Mouse (Mus musculus): ENCODE measurements at regions not wholly inside any gene's neighbourhood (a gene's known extent, or its start where the extent isn't known, plus 50 kb on each side); places are given as distances from the start of the nearest gene placed in this dataset.

DNA sequence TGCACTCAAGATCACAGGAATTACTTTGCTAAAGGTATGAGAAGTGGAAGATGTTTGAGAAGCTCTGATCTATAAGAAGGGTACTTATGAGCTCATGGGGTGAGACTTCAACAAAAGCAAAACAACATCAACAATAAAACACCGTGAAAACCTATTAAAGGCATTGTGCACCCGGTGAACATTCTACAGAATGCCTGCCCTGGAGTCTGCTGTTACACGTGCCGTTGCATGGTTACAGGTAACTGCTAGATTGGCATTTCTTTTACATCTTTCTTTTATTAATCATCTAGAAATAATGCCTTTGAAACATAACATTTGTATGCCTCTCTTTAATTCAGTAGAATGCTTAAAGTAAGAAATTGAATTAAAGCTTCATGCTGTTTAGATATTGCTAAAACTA is 661.0 kb downstream of the Pcdh18 start:
- DNase-seq: no peak

DNA sequence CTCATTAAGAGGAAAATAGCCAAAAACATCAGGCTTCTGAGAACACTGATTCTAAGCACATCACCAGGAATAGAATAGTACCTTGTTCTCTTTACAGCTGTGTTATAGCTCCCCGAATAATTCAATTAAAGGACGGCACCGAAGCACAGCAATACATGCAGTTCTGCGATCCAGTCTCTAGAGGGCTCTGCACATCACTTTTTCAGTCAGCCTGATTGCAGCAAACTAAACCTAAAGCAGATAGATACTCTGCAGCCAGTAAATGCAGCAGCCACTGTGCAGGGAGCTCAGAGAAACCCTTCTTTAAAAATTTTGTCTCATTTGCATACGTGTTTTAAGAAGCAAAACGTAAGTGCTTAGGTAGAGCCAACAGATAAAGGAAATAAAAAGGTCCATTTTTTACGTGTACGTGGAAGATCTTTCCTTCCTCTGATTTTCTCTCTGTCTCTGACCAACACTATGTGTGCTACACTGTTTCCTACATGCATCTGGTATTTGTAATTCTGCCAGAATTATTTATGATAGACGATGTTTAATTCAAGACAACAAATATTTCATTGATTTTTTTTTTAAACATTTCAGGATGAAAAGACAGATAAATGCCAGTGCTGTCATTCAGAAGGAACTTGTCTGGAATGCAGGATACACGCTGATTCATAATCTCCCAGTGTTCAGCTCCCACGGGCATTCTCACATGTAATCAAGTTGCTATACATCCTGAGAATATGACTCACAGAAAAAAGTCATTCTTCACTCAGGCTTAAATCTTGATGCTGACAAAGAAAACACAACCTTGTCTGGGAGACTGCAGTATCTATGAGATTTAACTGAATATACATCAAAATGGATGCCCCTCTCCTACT is 663.1 kb downstream of the Pcdh18 start:
- DNase-seq: peak; percentile 46

DNA sequence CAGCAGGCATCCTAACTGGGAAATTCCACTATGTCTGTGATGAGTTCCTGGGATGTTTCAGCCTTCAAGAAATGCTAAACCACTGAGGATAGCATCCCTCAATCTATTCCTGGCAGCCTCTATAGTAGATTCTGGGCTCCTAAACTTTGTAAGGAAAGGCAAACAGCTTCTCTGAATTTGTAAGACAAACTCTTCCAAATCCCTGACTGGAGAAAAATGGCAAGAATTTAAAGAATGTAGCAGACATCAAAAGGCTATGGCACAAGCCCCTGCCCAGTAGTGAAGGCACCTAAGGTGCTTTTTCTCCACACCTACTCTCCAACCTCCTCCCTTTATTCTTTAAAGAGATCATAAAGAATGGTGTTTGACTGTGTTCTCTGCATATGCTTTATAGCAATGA is 688.3 kb downstream of the Pcdh18 start:
- no peak for DNase-seq

GRCm38 (mm10) chr3:49062081-49062480 is 695.0 kb downstream of the Pcdh18 start:
- no peak for DNase-seq

- no peak for DNase-seq
These were observed 724.1 kb downstream of the Pcdh18 start for GRCm38 (mm10) chr3:49032981-49033380.

GRCm38 (mm10) chr3:49009211-49009967 is 747.7 kb downstream of the Pcdh18 start:
- no peak for DNase-seq
